Mouse (Mus musculus) limb, embryonic 15.5 days (tissue): Measurements from ENCODE around the gene Agmat. TPM values are rescaled to one million over a fixed set of nuclear protein-coding genes. Genes with fewer than 3 reads are reported as not detected.

Source experiments
- ATAC-seq: fragments of 200-750 bp; cut with Nextera tagmentation; 2 replicates; pipeline ENCODE4 v1.8.0; 2017; ENCODE audit warnings: low read depth, moderate TSS enrichment; ENCODE audit not compliant: insufficient number of reproducible peaks, low FRiP score, low TSS enrichment
- H3K27ac ChIP-seq: fragments of 300-500 bp; sonication (generic); 2 replicates; pipeline ENCODE4 v1.5.1; 2015; ENCODE audit warnings: moderate library complexity, mild to moderate bottlenecking, inconsistent platforms
- H3K27me3 ChIP-seq: fragments of 300-500 bp; sonication (generic); 2 replicates; pipeline ENCODE4 v1.6.1; 2015; ENCODE audit warnings: inconsistent platforms
- H3K36me3 ChIP-seq: fragments of 300-500 bp; sonication (generic); 2 replicates; pipeline ENCODE4 v1.6.1; 2015; ENCODE audit warnings: inconsistent platforms
- H3K4me1 ChIP-seq: fragments of 300-500 bp; sonication (generic); 2 replicates; pipeline ENCODE4 v1.6.1; 2015; ENCODE audit warnings: inconsistent platforms
- H3K4me2 ChIP-seq: fragments of 300-500 bp; sonication (generic); 2 replicates; pipeline ENCODE4 v1.6.1; 2015; ENCODE audit warnings: mild to moderate bottlenecking, inconsistent platforms
- H3K4me3 ChIP-seq: fragments of 300-500 bp; sonication (generic); 2 replicates; pipeline ENCODE4 v1.5.1; 2015; ENCODE audit warnings: mild to moderate bottlenecking, inconsistent platforms
- H3K9ac ChIP-seq: fragments of 300-500 bp; sonication (generic); 2 replicates; pipeline ENCODE4 v1.6.1; 2015; ENCODE audit warnings: inconsistent platforms
- H3K9me3 ChIP-seq: fragments of 300-500 bp; sonication (generic); 2 replicates; pipeline ENCODE4 v1.6.1; 2016; ENCODE audit warnings: inconsistent platforms
- WGBS: fragments of 180-500 bp; shearing (Covaris S2); methylation state at CpG from one replicate; pipeline ENCODE4 v1.1.7; 2015; 5-methylcytosine and 5-hydroxymethylcytosine counted together
- polyA plus RNA-seq: library from polyadenylated mRNA; unstranded; fragments of >200 nt; fragmentation: Nextera tagmentation; extraction: Ambion mirVana; gene quantifications from 2 replicates; pipeline ENCODE4 v1.2.1, GENCODE M21; 2015

Agmat gene
- polyA plus RNA-seq, 1 experiment from 2014 or later, result not detected

GRCm38 (mm10) chr4:141786141-141786540 is 39.7 kb downstream of the Agmat start:
- H3K4me3 ChIP-seq, result no peak overlapping the region
- no peak overlapping the region for H3K9ac ChIP-seq
- no peak overlapping the region for H3K4me2 ChIP-seq
- no peak for ATAC-seq
- peaks cover 56% of the 10 kb centered on the region for H3K36me3 ChIP-seq
- WGBS, result 90% methylated on average over 13 of the region's 13 CpGs
- H3K4me1 ChIP-seq, result peaks cover 8% of the 10 kb centered on the region; the same call in 1 of the 2 replicates
- H3K27ac ChIP-seq, result peak overlapping the region; percentile 50; the same call in 1 of the 2 replicates
- H3K9me3 ChIP-seq, result no peaks in the 10 kb centered on the region
- no peaks in the 10 kb centered on the region for H3K27me3 ChIP-seq

GRCm38 (mm10) chr4:141787046-141787445 is 40.6 kb downstream of the Agmat start:
- 41% methylated on average over 6 of the region's 6 CpGs for WGBS
- H3K9me3 ChIP-seq, result no peaks in the 10 kb centered on the region
- H3K4me2 ChIP-seq, result no peak overlapping the region
- H3K36me3 ChIP-seq, result peaks cover 47% of the 10 kb centered on the region
- no peak overlapping the region for H3K4me3 ChIP-seq
- H3K9ac ChIP-seq, result no peak overlapping the region
- no peaks in the 10 kb centered on the region for H3K27me3 ChIP-seq
- H3K4me1 ChIP-seq, result peaks cover 10% of the 10 kb centered on the region; the same call in 1 of the 2 replicates
- ATAC-seq, result no peak
- H3K27ac ChIP-seq, result peak overlapping the region; percentile 50

GRCm38 (mm10) chr4:141787462-141787861 is 41.0 kb downstream of the Agmat start:
- no peak for ATAC-seq
- H3K27me3 ChIP-seq, result no peaks in the 10 kb centered on the region
- no peak overlapping the region for H3K9ac ChIP-seq
- 0 out of 2 replicates have a peak overlapping the region, but pooled peaks have one; percentile 50 for H3K27ac ChIP-seq
- H3K4me2 ChIP-seq, result no peak overlapping the region
- WGBS, result 82% methylated on average over 7 of the region's 7 CpGs
- H3K9me3 ChIP-seq, result no peaks in the 10 kb centered on the region
- H3K36me3 ChIP-seq, result peaks cover 43% of the 10 kb centered on the region
- no peak overlapping the region for H3K4me3 ChIP-seq
- peaks cover 10% of the 10 kb centered on the region; the same call in 1 of the 2 replicates for H3K4me1 ChIP-seq

- peak overlapping the region; percentile 91 for H3K9ac ChIP-seq
- H3K27ac ChIP-seq, result no peak overlapping the region; the same call in 1 of the 2 replicates
- peak overlapping the region; percentile 73 for H3K4me2 ChIP-seq
- peak overlapping the region; percentile 94 for H3K4me3 ChIP-seq
- ATAC-seq, result no peak
- 52% methylated on average over 3 of the region's 3 CpGs for WGBS
- peaks cover 19% of the 10 kb centered on the region; the same call in 1 of the 2 replicates for H3K4me1 ChIP-seq
- peaks cover 21% of the 10 kb centered on the region for H3K36me3 ChIP-seq
- H3K9me3 ChIP-seq, result no peaks in the 10 kb centered on the region
- H3K27me3 ChIP-seq, result no peaks in the 10 kb centered on the region
Observed at GRCm38 (mm10) chr4:141789564-141790218, 43.2 kb downstream of the Agmat start.

GRCm38 (mm10) chr4:141790524-141790990 is 44.1 kb downstream of the Agmat start, which contains the start of gene Dnajc16:
Gene Dnajc16, minus strand, starts transcription at chr4:141790931.
- peak; percentile 89 for ATAC-seq
- H3K27ac ChIP-seq, result peak within 1 kb of the TSS; percentile 80
- H3K4me3 ChIP-seq, result peak within 1 kb of the TSS; percentile 94
- no peaks in the 10 kb centered on the region for H3K27me3 ChIP-seq
- H3K4me1 ChIP-seq, result peaks cover 24% of the 10 kb centered on the region
- WGBS, result under 1% methylated on average over 41 of the region's 42 CpGs
- peaks cover 13% of the 10 kb centered on the region for H3K36me3 ChIP-seq
- H3K9ac ChIP-seq, result peak within 1 kb of the TSS; percentile 91
- no peaks in the 10 kb centered on the region for H3K9me3 ChIP-seq
- H3K4me2 ChIP-seq, result peak within 1 kb of the TSS; percentile 73

- no peak overlapping the region for H3K27ac ChIP-seq
- H3K4me2 ChIP-seq, result no peak overlapping the region
- H3K36me3 ChIP-seq, result peaks cover 12% of the 10 kb centered on the region
- WGBS, result 91% methylated on average over 7 of the region's 7 CpGs
- no peaks in the 10 kb centered on the region for H3K9me3 ChIP-seq
- H3K4me1 ChIP-seq, result peaks cover 28% of the 10 kb centered on the region
- no peak overlapping the region for H3K4me3 ChIP-seq
- H3K27me3 ChIP-seq, result no peaks in the 10 kb centered on the region
- no peak overlapping the region for H3K9ac ChIP-seq
- no peak for ATAC-seq
Observed at GRCm38 (mm10) chr4:141791486-141791885, 45.0 kb downstream of the Agmat start.

- no peak overlapping the region for H3K4me3 ChIP-seq
- ATAC-seq, result no peak
- no peak overlapping the region for H3K9ac ChIP-seq
- H3K36me3 ChIP-seq, result peaks cover 16% of the 10 kb centered on the region
- no peaks in the 10 kb centered on the region for H3K27me3 ChIP-seq
- no peak overlapping the region for H3K27ac ChIP-seq
- 84% methylated on average over 8 of the region's 8 CpGs for WGBS
- no peaks in the 10 kb centered on the region for H3K9me3 ChIP-seq
- H3K4me2 ChIP-seq, result no peak overlapping the region
- H3K4me1 ChIP-seq, result peaks cover 30% of the 10 kb centered on the region
Observed at GRCm38 (mm10) chr4:141791951-141792350, 45.5 kb downstream of the Agmat start.

GRCm38 (mm10) chr4:141792554-141793281 is 46.2 kb downstream of the Agmat start:
- Histone ChIP-seq H3K36me3 (peaks cover 20% of the 10 kb centered on the region), H3K27ac (peak overlapping the region; percentile 95), H3K4me1 (peaks cover 30% of the 10 kb centered on the region), H3K4me3 (peak overlapping the region; percentile 74), H3K9ac (peak overlapping the region; percentile 1; the same call in 1 of the 2 replicates), H3K27me3 (no peaks in the 10 kb centered on the region), H3K9me3 (no peaks in the 10 kb centered on the region), H3K4me2 (peak overlapping the region; percentile 54)
- WGBS, result 9% methylated on average over 10 of the region's 10 CpGs
- no peak for ATAC-seq

GRCm38 (mm10) chr4:141793282-141794151 is 47.0 kb downstream of the Agmat start, which contains the start of gene Casp9:
Gene Casp9, plus strand, starts transcription at chr4:141793612.
- H3K9ac ChIP-seq, result peak within 1 kb of the TSS; percentile 53
- H3K27me3 ChIP-seq, result no peaks in the 10 kb centered on the region
- peaks cover 30% of the 10 kb centered on the region for H3K4me1 ChIP-seq
- H3K9me3 ChIP-seq, result no peaks in the 10 kb centered on the region
- peak; percentile 88 for ATAC-seq
- under 1% methylated on average over 76 of the region's 80 CpGs for WGBS
- H3K4me3 ChIP-seq, result peak within 1 kb of the TSS; percentile 74
- H3K4me2 ChIP-seq, result peak within 1 kb of the TSS; percentile 54
- peak within 1 kb of the TSS; percentile 95 for H3K27ac ChIP-seq
- peaks cover 21% of the 10 kb centered on the region; the same call in 1 of the 2 replicates for H3K36me3 ChIP-seq

GRCm38 (mm10) chr4:141794152-141794535 is 47.7 kb downstream of the Agmat start:
- Histone ChIP-seq H3K4me2 (peak overlapping the region; percentile 54), H3K9me3 (no peaks in the 10 kb centered on the region), H3K4me1 (peaks cover 30% of the 10 kb centered on the region), H3K9ac (peak overlapping the region; percentile 53), H3K4me3 (peak overlapping the region; percentile 74), H3K36me3 (0 out of 2 replicates have a peak, but pooled peaks cover 18% of the 10 kb centered on the region), H3K27me3 (no peaks in the 10 kb centered on the region), H3K27ac (peak overlapping the region; percentile 95)
- no peak for ATAC-seq
- WGBS, result 11% methylated on average over 5 of the region's 5 CpGs

GRCm38 (mm10) chr4:141796356-141796755 is 49.9 kb downstream of the Agmat start:
- H3K9ac ChIP-seq, result no peak overlapping the region
- no peaks in the 10 kb centered on the region for H3K9me3 ChIP-seq
- ATAC-seq, result no peak
- H3K4me2 ChIP-seq, result no peak overlapping the region
- no peak overlapping the region for H3K4me3 ChIP-seq
- no peaks in the 10 kb centered on the region for H3K27me3 ChIP-seq
- H3K27ac ChIP-seq, result no peak overlapping the region
- peaks cover 20% of the 10 kb centered on the region for H3K4me1 ChIP-seq
- H3K36me3 ChIP-seq, result 0 out of 2 replicates have a peak, but pooled peaks cover 18% of the 10 kb centered on the region
- WGBS, result 85% methylated on average over 7 of the region's 7 CpGs
